Mouse (Mus musculus) heart, adult 18-20 months (tissue): ENCODE measurements around the gene Tbc1d19. TPM values are rescaled to one million over a fixed set of nuclear protein-coding genes. Genes with fewer than 3 reads are reported as not detected.
A peak's percentile ranks its signal among the peaks of the same experiment; 100 is the strongest.

Experiments used
- DNase-seq, 2 experiments: peaks; one replicate each; pipeline ENCODE4 v3.0.0; 2021 to 2022; ENCODE audit warnings: mixed read lengths in 1 of 2
- long read RNA-seq, 2 experiments: library from polyadenylated mRNA; stranded (forward); transcript quantifications; one replicate each; pipeline ENCODE4 v2.0.0; 2021
- total RNA-seq, 2 experiments: library from RNA; stranded (reverse); gene quantifications; 2 replicates each; pipeline ENCODE4 v1.2.3; 2021

The Tbc1d19 gene
- 10 to 100 TPM; 17.2 to 18.5 TPM for total RNA-seq
- long read RNA-seq, experiment 1, transcript Tbc1d19-201 (21 exons, 2,273 nt), result major isoform, 10 of 15 reads
- long read RNA-seq, experiment 1, partial matches to known transcripts, result 0 of 15 reads
- long read RNA-seq, experiment 1, other reads (novel, unspliced or antisense), result 5 of 15 reads
- long read RNA-seq, experiment 2, transcript Tbc1d19-201 (21 exons, 2,273 nt), result major isoform, 8 of 9 reads
- long read RNA-seq, experiment 2, partial matches to known transcripts, result 0 of 9 reads
- long read RNA-seq, experiment 2, other reads (novel, unspliced or antisense), result 1 of 9 reads

DNA sequence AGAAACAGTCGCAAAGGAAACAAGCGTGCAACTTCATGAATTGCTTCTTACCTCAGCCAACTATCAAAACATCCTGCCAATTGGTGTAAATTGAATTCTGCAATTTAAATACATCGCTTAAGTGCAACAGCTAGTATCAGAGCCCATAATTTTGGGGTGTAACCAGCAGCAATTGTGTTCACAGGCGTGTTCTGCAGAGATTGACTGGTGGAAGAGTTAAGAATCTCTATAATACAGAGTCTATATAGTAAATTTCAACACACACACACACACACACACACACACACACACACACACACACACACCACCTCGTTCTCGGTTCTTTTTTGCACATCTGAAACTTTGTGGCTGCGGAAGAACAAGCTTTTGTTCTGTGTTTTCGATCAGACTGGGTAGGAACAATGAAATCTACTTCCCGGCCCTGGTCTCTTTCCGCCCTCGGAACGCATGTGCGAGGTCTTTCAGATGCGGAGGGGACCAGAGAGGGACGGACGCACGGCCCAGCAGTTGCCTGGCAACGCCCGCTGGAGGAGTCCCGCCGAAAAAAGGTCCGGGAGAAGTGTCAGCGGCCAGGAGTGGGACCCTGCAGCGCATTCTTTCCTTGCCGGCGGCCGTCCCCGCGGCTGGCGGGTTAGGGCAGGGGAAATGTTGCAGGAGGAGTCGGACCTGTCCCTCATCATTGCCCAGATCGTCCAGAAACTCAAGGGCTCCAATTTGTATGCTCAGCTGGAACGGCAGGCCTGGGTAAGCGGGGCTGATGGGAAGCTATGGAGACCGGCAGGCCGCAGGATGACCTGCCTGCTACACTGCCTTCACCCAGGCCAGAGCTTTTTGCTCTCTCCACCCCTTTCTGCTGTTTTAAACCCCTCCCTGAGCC, at the start of gene Tbc1d19:
TSS of gene Tbc1d19 (plus strand) at position 492 of the 877 bp plus-strand sequence.
- peak; percentile 90 to 92 for DNase-seq

DNA sequence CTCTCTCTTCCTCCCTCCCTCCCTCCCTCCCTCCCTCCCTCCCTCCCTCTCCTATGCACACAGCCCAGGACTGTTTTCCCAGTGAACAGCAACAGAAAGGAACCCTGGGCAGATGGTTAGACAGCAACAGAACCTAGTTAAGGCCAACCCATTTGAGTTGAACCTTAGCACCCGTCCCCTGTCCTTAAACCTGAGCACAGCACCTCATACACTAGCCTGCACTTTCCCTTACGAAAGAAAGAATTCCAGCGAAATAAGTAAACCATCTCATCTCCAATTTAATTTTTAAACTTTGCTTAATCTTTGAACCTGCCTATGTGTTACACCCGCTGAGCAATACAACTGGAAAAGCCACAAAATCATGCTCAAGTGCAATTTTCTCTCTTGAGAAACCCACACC, 49.5 kb upstream of the Tbc1d19 start:
- DNase-seq, result no peak

DNA sequence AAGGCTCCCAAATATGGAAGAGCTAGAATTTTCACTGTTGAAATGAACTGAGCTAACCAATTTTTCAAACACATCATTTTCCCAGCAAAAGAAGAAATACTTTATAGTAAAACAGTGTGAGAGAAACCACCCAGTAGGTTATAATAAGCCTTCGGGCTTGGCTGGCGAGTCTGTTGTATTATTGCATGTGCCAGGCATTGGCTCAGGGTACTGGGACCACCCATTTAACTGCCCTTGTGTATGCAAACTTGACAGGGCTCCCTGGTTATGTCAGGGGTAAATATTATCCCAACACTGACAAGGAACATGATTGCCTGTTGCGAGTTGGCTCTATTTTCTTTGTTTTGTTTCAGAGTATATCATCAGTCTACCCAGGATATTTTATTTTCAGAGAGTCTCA, 48.5 kb upstream of the Tbc1d19 start:
- no peak for DNase-seq

DNA sequence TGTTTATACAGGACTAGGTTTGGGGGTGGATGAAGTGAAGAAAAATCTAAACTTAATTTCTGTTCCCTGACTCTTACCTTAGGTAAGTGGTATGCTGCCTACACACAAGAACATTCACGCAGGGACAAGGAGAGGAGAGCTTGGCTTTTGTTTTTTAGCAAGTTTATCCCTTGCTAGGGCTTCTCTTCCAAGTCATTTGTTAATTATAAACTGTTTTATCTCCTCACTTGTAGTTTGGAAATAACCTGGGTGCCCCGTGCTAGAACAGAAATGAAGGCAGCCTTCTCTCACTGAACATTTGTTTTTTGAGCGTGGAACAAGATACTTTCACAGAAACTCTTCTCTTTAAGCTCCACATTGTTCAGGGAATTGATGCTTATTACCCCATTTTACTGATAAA, 48.1 kb upstream of the Tbc1d19 start:
- no peak for DNase-seq

DNA sequence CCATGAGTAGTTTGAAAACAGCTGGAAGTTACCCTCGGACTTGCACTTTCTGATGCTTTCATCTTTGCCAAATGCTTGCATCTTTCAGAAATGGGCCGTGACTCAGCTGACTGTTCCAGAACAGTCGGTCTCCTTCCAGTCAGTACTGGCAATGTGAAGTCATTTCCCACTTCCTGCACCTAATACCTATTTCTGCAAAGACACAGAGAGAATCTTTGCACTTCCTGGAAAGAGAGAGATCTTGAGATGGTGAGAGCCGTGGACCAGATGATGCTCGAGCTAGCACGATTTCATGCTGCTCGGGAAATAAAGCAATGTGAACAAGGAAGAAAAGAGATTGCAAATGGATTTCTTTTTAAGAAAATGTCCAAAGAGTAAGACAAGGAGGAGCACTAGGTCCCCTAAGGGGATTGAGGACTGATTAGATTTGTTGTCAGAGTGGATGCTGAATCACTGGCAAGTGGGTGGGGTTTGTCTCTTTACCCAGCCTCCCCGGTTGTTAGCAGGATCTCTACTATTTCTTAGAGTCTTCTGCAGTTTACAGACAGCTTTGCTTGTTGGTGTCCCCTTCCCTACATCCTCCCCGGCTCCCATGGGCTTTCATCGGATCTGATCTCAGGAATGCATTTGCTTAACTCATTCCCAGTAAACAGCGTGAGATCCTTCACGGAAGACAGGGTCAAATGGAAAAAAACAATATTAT, 24.4 kb upstream of the Tbc1d19 start:
- DNase-seq, result peak; percentile 39

DNA sequence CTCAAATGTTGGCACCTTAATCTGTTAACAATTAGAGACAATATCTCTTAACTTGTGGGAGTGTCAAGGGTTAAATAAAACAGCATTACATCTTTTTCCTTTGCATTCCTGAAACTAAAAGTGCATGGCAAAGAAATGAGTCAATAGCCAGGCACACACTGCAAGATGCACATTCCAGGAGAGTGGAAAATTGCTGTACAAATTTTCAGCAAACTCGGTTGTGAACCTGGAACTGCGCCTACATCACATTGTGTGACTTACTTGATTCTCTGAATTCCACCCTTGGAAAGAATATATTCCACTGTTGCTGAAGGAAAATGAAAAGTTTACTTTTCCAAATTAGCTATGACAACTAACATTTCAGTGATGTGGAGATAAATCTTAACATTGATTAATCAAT, 8.0 kb upstream of the Tbc1d19 start:
- no peak for DNase-seq

DNA sequence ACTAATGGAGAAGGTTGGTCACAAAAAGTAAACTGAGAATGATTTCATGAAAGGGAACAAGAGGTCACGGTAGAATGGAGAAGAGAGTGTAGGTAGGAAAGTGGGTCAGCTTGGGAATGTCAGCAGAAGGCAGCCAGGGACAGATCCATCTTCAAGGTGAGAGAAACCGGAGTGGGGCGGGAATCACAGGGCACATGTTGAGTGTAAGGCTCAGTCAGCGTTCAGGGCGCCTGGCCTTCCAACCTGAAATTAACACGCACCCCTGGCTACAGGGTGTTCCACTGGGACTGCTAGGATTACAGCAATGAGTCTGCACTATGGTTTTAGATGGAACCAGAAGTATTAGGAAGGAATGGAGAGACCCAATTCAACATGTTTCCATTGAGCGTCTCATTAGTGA, 10.3 kb downstream of the Tbc1d19 start:
- no peak for DNase-seq

DNA sequence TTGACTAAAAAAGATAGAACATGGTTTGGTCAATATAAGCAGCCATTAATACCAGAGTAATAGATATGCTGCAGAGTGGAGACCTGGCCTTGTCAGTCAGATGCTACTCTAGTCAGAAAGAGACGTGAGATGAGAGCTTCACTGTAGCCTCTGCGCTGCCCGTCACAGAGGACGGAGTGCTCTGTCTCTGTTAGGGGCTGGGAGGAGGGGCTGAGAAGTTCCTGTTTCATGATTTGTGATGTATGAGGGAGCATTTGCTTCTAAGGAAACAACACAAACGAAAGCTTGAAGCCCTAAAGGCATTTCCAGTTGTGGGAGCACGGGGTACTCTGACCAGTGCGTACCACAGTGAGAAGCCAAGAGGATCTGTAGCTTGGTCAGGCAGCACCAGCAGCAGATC, 16.5 kb downstream of the Tbc1d19 start:
- DNase-seq, result no peak

DNA sequence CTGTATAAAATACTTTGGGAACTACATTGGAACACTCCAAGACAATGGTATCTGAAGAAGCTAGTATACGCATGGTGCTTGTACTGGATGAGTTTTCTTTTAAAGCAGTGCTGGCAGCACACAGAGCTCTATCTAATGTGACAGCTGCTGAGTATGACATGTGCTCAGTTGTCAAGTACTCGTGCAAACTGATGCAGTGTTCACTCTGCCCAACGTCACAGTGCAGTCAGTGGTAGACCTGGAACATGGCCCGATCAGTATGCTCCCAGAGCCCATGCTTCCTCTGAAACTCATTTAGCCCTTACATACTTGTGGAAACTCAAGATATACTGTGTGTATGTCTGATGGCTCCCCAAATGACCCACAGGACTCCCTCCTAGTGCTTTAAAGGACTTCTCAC, 25.1 kb downstream of the Tbc1d19 start:
- DNase-seq, result no peak

DNA sequence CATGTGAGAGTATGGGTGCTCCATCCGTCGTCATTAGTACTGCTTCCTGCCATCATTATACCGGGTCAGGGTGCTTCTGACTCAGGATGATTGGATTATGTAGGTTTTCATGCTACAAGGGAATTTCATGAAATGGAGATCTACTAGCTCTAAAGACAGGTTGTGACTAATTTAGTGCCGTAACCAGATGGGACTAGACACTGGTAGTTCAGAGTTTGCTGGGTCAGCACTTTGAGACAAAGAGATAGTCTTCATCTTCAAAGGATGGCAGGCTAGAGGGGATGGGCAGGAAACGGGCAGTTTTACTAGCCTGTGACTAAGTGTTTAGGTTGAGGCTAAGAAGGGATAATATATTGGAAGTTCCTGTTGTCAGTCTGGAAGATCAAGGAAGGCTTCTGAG, 31.9 kb downstream of the Tbc1d19 start:
- DNase-seq, result no peak

DNA sequence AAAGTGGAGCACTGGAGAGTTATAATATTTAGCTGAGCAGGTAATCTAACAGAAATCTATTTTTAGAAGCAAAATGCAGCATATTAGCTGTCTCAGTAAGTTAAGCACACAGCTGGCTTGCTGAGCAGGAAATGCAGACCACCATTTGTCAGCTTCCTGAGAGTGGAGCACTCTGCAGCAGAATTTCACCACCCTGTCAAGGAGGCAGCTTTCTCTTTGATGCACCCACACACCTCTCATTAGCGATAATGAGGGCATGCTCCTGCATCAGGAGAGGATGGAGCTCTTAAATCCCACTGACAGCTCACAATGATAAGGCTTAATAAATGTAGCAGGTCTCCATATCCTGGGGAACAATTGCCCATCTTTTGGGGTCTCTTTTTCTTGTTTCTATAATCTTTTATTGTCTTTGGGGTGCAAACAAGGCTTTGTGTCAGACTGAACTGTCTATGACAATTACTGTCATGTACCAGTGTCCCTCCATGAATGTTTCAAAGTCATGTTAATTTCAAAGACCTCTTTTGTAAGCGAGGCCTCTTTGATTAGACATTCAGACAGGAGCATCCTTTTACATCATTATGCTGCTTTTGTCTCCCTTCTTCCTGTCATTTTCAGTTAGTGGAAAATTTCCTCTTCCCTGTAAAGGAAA, 39.0 kb downstream of the Tbc1d19 start:
- no peak for DNase-seq

DNA sequence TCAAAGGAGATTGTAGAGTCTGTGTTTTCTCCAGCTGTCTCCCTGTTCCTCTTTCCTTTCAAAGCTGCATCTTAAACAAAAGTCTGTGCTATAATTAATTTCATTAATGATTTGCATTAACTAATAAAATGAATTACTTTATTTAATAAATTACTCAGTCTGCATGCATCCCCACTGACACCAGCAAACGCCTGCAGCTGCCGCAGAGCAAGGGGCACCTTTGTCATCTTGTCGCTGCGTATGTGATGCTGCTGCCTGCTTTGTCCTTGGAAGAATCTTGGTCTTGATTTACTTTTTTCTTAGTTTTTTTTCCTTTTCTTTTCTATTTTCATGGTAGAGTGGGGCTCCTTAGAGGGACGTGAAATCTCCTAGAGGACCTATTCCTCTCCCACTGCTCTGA, 43.2 kb downstream of the Tbc1d19 start:
- DNase-seq, result no peak

DNA sequence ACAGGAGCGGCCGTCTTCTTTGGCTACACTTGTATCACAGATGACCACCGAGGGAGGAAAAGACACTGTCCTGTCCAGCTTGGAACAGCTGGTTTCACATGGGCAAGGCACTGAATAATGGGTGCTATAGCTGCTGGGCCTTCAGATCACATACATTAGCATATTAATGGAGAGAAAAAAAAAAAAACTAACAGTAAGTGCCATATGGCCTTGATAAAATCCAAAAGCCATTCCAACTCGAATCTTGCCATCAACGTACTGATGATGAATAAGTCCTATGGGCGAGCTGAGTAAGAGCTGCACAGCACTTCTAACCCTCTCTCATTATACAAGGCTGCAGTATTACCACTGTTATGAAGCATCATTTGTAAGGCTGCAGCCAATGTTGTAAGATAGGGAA, 45.2 kb downstream of the Tbc1d19 start:
- no peak for DNase-seq

DNA sequence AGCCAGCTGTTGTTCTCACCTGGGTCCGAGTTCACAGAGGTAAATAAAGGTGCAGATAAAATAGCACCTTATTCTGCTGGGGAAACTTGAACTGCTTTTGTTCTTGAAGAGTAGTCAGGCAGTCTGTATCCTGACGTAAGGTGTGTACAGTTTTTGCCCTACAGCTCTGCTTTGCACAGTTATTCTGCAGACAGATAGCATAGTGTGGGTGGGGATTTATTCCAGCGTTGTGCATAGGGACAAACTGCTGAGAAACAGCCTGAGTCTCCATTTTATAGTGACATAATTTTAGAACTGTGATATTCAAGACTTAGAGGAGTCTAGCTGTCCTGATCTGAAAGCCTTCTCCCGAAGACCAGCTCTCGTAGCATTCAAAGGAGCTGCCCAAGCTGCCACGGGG, 46.6 kb downstream of the Tbc1d19 start:
- no peak for DNase-seq

DNA sequence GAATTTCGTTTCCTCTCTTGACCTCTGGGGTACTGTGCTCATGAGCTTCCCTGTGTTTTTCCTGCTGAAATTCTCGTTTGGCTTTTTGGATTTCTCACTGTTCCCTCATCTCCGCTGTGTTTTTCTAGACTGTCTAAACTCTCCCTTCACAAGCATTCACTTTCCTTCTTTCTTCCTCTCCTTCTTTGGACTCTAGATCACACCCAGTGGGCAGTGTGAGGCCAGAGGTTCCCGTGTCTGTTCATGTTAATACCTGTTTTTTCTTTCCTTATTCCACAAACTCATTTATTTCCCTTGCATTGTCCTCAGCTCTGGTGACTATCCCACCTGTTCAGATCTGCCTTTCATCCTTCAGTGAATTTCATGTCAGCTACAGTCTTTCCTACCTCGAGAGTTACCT, 55.7 kb downstream of the Tbc1d19 start:
- DNase-seq, result no peak

DNA sequence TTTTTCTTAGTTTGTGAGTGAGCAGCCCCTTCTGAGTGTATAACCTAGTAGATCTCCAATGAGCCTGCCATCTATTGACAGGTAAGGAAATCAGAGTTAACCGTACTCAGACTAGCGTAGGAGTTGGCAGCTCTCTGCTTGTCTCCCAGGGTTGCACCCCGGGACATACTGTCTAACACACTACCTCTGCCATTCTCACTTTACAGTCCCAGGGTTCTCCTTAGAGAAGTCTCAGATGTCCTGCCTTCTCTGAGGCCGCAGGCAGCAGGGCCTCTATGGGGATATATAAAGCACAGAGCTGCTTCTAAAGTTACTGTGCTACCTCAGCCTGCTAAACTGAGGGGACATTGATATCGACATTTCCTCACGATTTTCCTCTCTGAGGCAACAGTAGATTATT, 56.6 kb downstream of the Tbc1d19 start:
- DNase-seq, result no peak

DNA sequence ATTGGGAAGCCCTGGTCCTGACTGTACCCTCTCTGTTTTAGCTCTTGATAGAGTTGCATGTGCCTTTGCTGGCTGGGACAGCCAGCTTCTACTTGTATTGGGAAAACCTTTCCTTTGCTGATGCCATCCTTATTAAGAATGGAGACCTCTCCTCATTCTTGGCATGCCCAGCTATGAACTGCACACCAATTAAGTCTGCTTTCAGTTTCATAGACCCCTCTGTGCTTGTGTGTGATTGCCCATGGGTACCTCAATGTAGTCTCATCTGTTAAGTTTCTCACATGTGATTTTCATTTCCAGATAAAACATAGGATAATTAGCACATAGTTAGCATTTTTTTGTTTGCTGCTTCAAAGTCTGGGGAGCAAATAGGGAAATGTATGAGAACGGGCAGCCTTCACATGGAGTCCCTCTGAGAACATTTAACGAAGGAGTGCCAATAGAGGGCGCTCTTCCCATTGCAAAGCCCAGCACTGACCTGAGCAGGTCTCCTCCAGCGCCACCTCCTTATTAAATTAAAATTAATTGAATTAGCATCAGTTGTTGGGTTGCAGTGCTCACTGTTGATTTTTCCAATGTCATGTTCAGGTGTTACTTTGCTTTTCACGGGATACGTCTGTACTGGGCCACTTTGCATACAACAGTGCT, 62.4 kb downstream of the Tbc1d19 start:
- DNase-seq, result peak; percentile 68 to 78

DNA sequence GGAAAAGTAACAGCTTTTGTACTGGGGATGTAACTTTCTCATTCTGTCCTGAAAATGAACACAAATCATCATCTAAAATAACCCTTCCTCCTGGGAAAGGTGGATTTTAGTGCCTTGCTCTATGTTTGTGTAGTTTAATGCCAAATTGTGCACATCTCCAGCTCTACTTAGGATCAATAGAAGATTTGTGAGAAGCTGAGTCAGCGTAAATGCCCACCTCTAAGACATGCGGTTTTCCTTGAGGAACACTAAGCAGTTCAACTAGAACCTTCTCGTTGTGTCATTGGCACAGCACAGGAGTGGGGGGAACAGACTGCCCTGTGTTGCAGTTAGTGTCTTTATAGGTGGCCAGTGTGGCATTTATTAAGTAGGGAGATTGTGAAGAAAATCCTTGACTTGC, 65.6 kb downstream of the Tbc1d19 start:
- no peak for DNase-seq

DNA sequence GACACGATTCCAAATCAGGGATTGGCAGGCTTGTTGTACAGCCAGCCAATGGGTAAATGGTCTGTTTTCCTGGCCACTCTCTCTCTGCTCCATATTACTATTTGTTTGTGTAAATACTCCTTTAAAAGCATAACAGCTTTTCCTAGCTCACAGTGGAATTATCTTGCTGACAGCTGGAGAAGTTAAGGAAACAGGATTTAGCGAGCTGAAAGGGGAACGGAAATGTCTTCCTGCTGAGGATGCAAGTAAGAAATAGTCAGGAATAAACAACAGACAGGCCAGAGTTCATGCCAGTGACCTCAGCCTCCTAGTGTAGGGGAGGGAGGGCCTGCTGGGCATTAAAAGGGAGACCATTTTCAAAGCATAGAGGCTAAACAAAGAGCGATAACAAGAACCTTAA, 71.3 kb downstream of the Tbc1d19 start:
- DNase-seq, result peak; percentile 24 to 51

DNA sequence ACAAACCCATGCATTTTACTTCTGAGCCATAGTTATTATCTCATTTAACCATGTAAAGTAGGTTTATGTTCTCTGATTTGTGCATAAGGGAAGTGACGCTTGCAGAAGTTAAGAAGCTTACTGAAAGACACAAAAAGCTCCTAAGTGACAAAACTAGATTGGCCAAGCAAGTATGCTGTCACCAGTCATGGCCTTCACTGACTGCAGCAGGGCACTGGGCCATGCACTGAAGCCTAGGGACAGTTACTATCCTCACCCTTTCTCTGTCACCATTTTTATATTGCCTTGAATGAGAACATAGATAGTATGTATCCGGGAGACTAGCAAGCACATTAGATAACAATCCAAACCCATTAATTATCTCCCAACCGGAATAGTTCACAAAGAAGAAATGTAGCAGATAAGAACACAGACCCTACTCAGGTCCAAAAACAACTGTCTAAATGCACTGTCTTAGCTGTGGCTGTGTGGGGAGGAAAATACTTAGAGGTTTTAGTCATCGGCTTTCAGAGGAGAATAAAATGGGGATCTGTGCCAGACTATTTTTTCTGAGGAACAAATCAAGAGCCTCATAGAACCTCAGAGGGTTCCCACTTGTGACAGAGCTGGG, 72.1 kb downstream of the Tbc1d19 start:
- DNase-seq, result peak; percentile 18 to 28

DNA sequence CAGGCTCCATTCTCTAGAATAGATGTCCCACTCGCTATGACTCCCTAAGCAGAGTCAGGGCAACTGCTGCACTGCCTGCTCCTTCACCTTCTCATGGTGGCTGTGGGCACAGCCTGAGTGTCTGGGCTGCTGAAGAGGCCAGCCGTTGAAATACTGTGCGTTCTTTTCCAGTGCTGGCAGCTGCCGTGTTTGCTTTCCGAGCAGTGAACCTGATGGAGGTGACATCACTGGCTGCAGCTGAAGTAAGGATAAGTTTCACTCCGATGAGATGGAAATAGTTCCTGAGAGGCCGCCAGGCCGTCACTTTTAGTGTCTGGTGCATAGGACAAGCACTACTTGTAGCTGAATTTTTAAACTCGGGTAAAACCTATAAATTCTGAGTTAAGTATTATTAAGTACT, 92.0 kb downstream of the Tbc1d19 start:
- peak in 1 of 2 experiments; percentile 7 for DNase-seq

DNA sequence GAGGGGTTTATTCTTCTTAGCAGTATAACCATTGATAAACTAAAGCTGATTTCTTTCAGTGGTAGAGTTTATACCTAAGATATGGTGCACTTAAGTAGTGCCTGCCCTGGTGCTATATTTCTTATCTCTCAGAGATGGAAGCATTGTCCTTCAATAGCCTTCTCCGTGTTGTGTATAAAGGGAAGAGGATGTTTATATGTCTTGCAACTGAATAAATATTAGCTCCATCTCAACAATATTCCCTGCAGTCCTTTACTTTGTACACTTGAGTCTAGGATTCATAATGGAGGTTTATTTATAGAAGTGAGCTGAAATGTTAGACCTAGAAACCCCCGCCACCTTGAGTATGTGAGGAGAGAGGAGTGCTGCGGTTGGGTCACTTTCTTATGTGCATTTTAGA, 93.4 kb downstream of the Tbc1d19 start:
- no peak for DNase-seq
